Comparison of ENCODE assay signal across 17 mouse cellular contexts in the genomic region with DNA sequence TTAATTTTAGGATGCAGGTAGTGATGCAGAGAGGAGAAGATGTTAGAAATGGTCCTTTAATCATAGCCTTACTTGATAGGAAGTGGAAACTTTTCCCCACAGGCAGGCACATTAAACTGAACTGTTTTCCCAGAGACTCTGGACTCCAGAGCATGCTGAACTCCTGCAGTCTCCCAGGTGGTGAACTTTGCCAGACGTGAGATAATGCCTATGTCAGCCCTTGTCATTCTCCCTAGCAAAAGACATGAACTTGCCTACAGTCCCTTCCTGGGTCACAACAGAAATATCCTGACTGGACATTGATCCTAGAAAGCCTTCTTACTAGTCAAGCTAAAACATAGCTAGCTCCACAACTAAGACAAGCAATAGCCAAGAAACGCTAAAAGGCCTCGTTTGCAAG. TPM values are rescaled to one million over a fixed set of nuclear protein-coding genes. Genes with fewer than 3 reads are reported as not detected.
"Had no signal": no experiment of that assay in that cellular context is flagged by ENCODE, and none has a peak within 500 bp of the region (broad histone marks: within the 10 kb centered on the region; RNA-seq: fewer than 3 reads in every experiment).

No protein-coding gene starts in this region.

- H3K4me3 ChIP-seq: limb, embryonic 15.5 days; midbrain, embryonic 13.5 days; stomach, embryonic 15.5 days had no signal

- H3K36me3 ChIP-seq: limb, embryonic 15.5 days; midbrain, embryonic 13.5 days; stomach, embryonic 15.5 days had no signal

- H3K9ac ChIP-seq: hindbrain, embryonic 14.5 days; limb, embryonic 15.5 days; liver, embryonic 14.5 days; midbrain, embryonic 13.5 days; stomach, embryonic 15.5 days had no signal

- H3K27ac ChIP-seq: hindbrain, embryonic 14.5 days; limb, embryonic 15.5 days; liver, embryonic 14.5 days; midbrain, embryonic 13.5 days; stomach, embryonic 15.5 days had no signal

- ATAC-seq: midbrain, embryonic 13.5 days had no signal

- H3K27me3 ChIP-seq: limb, embryonic 15.5 days; midbrain, embryonic 13.5 days; stomach, embryonic 15.5 days had no signal

- H3K4me1 ChIP-seq: limb, embryonic 15.5 days; midbrain, embryonic 13.5 days; stomach, embryonic 15.5 days had no signal

- H3K4me2 ChIP-seq: hindbrain, embryonic 14.5 days; limb, embryonic 15.5 days; midbrain, embryonic 13.5 days; stomach, embryonic 15.5 days had no signal

- DNase-seq: lung, adult 18-20 months; right cerebral cortex, postnatal 14 days; thymus, adult 2 months; thymus, postnatal 25 days had no signal

- H3K9me3 ChIP-seq: limb, embryonic 15.5 days; midbrain, embryonic 13.5 days; stomach, embryonic 15.5 days had no signal

RNA-seq across cellular contexts. Expression of gene Gm37419, which starts 23.0 kb away (rescaled TPM):
- polyA plus RNA-seq: hindbrain, embryonic 14.5 days; large intestine, adult 2 months; limb, embryonic 11.5 days; limb, embryonic 15.5 days; liver, embryonic 14.5 days; lung, embryonic 16.5 days; midbrain, embryonic 13.5 days; midbrain, postnatal 0 days; neural tube, embryonic 14.5 days; spleen, adult 2 months; stomach, embryonic 15.5 days; testis, adult 2 months; thymus, adult 2 months; urinary bladder, adult 2 months had no signal
